Mouse (Mus musculus) ZHBTc4 (cell line): ENCODE data around the gene Pgm5.

Source experiments
- DNase-seq: peaks from one replicate; pipeline ENCODE4 v3.0.0-alpha.2; 2011; ENCODE audit warnings: low read depth, low spot score

The Pgm5 gene

DNA sequence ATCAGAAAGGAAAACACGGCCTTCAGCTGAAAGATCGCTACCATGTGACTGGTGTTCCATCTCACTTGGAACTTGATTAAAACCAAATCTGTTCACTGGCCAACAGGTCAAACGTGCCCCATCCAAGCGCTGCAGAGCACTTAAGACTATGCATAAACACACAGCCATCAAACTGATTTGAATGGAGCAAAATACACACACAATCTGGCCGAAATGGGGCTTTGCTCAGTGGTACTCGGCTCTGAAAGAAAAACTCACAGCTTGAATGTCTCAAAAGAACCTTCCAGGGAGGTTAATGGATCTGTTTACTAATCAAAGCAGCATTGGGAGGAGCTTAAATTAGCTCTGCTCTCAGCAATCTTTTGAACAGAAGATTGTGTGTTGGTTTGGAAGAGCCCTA lies 81.7 kb downstream of the Pgm5 start:
- DNase-seq: no peak

DNA sequence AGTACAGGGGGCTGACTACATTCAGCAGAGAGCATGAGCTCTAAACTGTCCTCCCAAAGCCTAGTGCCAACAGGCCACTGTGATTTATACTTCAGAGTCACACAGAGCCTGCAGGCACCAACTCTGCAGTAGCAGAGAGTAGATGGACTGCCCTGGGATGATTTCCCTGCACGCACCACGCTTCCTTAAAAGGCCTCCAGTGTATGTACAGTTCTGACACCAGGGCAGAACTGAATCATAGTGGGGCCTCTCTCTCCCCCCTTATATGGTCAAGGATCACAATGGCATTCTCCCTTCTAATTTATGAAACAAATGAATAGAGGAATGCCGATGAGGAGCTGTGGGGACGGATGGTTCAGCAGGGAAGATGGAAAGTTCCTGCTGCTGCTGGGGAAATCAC lies 91.3 kb downstream of the Pgm5 start:
- DNase-seq: no peak

DNA sequence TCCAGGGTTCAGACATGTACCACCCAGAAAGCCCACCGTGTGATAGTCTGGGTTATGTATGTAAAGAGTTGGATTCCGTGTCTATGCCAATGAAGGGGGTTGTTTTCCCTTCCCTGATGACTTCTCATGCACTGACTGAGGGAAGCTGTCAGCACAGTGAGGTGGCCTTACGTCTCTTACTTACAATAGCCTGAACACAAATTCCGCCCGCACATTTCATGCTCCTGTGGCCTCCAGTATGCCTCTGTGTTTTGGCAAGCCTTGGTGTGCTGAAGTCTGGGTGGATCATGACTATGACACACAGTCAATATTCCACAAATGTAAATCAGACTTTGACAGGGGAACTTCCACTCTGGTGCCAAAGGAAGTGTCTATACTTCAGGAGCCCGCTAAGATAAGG lies 94.3 kb downstream of the Pgm5 start:
- no peak for DNase-seq

GRCm38 (mm10) chr19:24762473-24763149 lies 99.0 kb downstream of the Pgm5 start:
- no peak for DNase-seq

DNA sequence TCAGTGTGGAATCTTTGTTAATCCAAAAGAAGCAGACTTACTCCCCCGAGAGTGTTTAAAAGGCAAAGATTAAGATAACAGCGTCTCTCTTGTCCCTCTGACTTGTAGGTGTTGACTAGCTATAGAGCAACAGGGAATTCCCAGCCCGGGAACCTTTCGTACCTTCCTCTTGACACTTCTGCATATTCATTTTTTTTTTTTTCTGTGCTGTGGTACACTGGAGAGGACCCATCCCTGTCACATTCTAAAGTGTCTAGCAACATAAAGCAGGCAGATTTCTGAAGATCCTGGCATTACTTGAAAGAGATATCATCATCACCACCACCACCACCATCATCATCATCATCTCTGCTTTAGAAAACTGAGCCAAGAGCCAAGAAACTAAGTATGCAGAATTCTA lies 105.0 kb downstream of the Pgm5 start:
- no peak for DNase-seq

- DNase-seq: no peak
Measured at GRCm38 (mm10) chr19:24754440-24754785, 107.2 kb downstream of the Pgm5 start.

DNA sequence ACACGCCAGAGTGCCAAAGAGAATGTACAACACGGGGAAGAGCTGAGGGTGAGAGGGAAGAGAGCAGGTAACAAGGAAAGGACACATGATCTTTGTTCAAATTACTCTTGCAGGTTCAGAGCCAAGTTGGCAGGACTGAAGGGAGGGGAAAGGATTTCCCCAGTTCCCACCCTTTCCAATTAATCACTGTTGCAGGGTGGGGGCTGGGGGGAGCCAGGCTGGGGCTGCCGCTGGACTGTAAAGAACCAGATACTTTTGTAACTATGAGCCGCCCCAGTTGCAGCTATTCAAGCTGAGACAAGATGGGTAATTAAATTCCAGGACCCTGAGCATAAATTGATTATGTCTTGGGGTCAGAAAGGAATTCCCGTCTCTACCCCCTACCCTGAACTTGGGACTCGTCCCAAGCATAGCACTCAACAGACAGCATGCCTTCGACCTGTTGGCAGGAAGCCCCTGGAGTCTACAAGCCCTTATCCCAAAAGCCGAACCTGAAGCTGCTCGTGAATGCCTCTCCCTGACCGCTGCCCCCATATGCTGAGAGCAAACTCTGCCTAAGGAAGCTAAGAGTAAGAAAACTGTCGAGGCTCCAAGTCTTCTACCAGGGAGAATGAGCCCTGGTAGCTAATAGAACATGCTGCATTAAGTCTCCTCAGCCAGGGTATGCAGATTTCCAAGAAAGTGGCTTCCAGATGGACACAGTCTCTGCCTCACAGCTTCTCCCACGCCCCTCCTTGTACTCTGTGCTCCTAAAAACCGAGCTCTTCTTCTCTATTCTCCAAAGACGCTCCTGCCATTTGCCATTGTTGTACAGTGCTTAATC lies 107.8 kb downstream of the Pgm5 start:
- peak; percentile 2 for DNase-seq

DNA sequence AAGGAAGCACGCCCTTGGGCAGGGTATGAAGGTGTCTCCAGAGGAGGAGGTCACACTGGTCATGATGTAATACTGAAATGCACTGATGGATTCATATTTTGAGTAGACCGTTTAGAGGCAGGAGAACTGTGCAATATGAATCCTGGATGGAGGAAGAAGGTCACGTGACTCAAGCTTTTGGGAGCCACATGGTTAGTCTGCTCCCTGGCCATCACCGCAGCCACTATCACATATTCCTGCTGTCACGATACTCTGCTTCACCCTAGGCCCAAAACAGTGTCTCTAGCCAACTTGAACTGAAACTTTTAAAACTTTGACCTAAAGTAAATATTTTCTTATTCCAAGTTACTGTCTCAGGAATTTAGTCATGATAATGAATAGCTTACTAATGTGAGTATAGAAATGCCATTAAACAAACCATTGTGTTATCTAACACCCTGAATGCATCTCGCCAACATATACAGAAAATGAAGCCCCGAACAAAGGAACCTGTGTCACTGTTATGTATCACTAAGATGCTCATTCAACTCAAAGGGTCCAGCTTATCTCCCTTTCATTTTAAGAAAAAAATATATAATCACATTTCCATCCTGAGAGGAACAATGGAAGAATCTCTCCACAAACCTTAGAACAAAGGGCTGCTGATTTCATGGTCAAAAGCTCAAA lies 108.6 kb downstream of the Pgm5 start:
- DNase-seq: no peak

DNA sequence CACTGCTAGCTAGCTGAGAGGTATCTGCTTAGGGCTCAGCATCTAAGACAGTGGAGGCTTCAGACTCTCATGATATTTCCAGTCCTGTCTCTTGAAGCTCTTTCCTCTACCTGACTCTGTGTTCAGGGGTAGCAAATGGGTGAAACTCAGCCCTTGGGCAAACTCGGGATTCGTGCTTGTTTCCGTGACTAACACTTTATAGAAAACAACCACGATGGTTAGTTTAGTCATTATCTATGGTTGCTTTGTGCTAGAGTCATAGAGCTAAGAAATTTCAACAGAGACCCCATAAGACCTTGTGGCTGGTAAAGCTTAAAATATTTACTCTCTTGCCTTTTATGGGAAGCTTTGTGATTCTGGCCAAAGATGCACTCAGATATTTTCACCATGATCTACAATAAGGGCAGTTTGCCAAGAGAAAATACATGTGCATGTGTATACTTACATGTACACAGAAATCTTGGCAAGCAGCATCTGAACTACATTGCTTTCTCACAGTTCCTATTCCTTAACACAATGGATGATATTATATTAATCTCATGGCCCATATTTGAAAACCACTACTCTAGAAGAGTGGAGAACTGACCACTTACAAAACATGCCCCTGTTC lies 115.3 kb downstream of the Pgm5 start:
- no peak for DNase-seq

GRCm38 (mm10) chr19:24742606-24743005 lies 119.0 kb downstream of the Pgm5 start:
- DNase-seq: no peak

DNA sequence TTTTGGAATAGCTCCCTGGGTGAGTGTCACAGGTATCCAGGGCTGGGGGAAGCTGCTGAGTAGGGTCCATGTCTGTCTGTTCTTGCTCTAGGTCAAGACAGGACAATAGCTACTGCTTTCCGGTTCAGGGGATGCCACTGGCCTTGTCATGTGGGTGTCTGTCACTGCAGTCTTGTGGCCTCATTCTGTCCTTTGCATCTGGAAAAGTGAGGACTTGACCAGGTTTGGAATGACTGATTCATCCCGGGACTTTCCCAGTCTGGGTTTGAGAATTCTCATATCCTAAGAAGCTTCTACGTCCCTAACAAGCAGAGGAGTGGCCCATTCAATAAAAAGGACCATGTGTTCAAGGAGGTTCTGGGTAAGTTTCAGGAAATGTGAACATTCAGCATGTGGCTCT lies 122.9 kb downstream of the Pgm5 start:
- no peak for DNase-seq

GRCm38 (mm10) chr19:24738026-24738425 lies 123.6 kb downstream of the Pgm5 start:
- no peak for DNase-seq

GRCm38 (mm10) chr19:24735484-24736128 lies 126.0 kb downstream of the Pgm5 start:
- DNase-seq: no peak

GRCm38 (mm10) chr19:24730661-24731060 lies 131.0 kb downstream of the Pgm5 start:
- no peak for DNase-seq

DNA sequence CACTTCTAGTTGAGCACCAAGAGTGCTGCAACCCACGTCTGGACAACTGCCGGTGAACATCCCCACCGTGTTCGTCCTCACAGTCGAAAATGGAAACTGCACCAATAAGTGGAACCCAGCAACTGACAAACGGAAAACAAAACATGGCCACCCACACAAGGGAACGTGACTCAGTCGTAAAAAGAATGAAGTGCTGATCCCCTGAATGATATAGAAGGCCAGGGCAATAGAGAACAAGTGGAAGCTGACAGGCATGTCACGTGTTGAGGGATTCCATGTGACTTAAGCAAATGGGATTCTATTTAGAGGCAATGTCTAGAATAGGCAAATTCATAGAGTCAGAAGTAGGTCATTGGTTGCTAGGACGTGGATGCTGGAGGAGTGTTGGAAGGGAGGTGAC lies 137.3 kb downstream of the Pgm5 start:
- no peak for DNase-seq

- DNase-seq: no peak
Measured at GRCm38 (mm10) chr19:24720448-24720847, 141.2 kb downstream of the Pgm5 start.

GRCm38 (mm10) chr19:24719504-24719903 lies 142.2 kb downstream of the Pgm5 start:
- DNase-seq: no peak

DNA sequence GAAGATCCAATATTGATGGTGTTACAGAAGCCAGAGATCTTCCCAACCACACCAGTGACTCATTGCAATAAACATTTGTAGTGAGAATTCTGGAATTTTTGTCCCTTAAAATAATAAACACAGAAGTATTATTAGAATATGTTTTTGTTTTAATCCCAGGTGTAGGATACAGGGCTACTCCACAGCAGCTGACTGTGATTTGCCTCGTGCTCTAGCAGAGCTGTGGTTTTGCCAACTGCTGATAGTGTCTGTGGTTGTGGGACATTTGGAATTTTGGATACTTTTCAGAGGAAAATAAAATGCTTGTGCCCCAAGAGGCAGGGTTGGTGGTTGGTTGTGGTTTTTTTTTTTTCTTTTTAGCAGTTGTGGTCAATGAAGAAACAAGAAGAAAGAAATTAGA lies 143.6 kb downstream of the Pgm5 start:
- no peak for DNase-seq

DNA sequence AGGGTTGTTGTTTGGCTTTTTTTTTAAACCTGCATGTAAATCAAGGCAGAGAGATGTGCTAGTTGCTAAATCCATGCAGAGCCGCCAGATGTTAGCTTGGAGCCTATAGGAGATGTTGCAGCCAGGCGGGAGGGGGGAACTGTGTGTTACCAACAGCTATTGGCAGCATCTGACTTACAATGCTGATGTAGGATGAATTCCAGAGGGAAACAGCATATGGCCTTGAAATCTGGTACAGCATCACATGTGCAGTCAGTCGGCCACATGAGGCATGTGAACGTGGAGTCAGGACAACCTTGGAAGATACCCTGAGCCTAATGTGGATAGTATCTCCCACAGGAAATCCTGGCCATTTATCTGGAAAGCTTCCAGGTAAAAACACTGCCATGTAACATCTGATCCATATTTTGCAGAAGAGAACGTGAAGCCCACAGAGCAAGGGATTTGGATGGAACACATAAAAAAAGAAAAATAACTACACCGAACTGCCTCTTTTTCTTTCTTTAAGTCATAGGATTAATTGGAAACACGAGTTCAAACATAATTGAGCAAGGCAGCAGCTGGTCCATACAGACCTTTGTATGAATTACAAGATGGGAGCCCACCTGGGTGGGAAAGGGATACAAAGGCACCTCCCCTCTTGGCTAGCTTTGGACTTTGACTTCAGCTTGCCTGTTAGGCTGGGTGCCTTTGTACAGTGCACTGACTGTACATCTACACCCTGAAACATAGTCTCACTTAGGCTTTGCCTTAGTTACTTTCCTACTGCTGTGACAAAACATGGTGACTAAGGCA lies 145.2 kb downstream of the Pgm5 start:
- no peak for DNase-seq

GRCm38 (mm10) chr19:24708032-24708431 lies 153.6 kb downstream of the Pgm5 start:
- DNase-seq: no peak
